Mouse (Mus musculus): Measurements from ENCODE around the gene Rpl7a. TPM values are rescaled to one million over a fixed set of nuclear protein-coding genes. Genes with fewer than 3 reads are reported as not detected.

Rpl7a gene
- polyA plus RNA-seq, 1 experiment from 2014 or later, result 314 TPM

Other genes starting within 250 kb of the Rpl7a start
- not detected in 2 replicates for gene Lcn4, start 239.5 kb upstream of the Rpl7a start, polyA plus RNA-seq (2015; fragmentation: Nextera tagmentation; extraction: Ambion mirVana)
- gene Abo, start 45.8 kb upstream of the Rpl7a start, polyA plus RNA-seq (2015; fragmentation: Nextera tagmentation; extraction: Ambion mirVana), result not detected in 2 replicates
- 13.5 and 15.9 TPM in 2 replicates for gene Surf6, start 7.9 kb upstream of the Rpl7a start, polyA plus RNA-seq (2015; fragmentation: Nextera tagmentation; extraction: Ambion mirVana)
- gene Med22, start 87 bp upstream of the Rpl7a start, polyA plus RNA-seq (2015; fragmentation: Nextera tagmentation; extraction: Ambion mirVana), result 35.2 and 43.8 TPM in 2 replicates
- gene Surf2, start 5.6 kb downstream of the Rpl7a start, polyA plus RNA-seq (2015; fragmentation: Nextera tagmentation; extraction: Ambion mirVana), result 28.9 and 31.6 TPM in 2 replicates
- 44.6 and 45.3 TPM in 2 replicates for gene Surf1, start 5.8 kb downstream of the Rpl7a start, polyA plus RNA-seq (2015; fragmentation: Nextera tagmentation; extraction: Ambion mirVana)
- gene Surf4, start 23.2 kb downstream of the Rpl7a start, polyA plus RNA-seq (2015; fragmentation: Nextera tagmentation; extraction: Ambion mirVana), result 157 and 192 TPM in 2 replicates
- 0.10 and 0.11 TPM in 2 replicates for gene Stkld1, start 23.3 kb downstream of the Rpl7a start, polyA plus RNA-seq (2015; fragmentation: Nextera tagmentation; extraction: Ambion mirVana)
- gene Rexo4, start 53.6 kb downstream of the Rpl7a start, polyA plus RNA-seq (2015; fragmentation: Nextera tagmentation; extraction: Ambion mirVana), result 23.6 and 29.7 TPM in 2 replicates
- gene Adamts13, start 62.7 kb downstream of the Rpl7a start, polyA plus RNA-seq (2015; fragmentation: Nextera tagmentation; extraction: Ambion mirVana), result not detected in 2 replicates
- gene Cacfd1, start 99.2 kb downstream of the Rpl7a start, polyA plus RNA-seq (2015; fragmentation: Nextera tagmentation; extraction: Ambion mirVana), result 35.4 and 48.3 TPM in 2 replicates
- gene Slc2a6, start 117.2 kb downstream of the Rpl7a start, polyA plus RNA-seq (2015; fragmentation: Nextera tagmentation; extraction: Ambion mirVana), result 0.26 and 0.57 TPM in 2 replicates
- 0.18 and 0.42 TPM in 2 replicates for gene Mymk, start 161.4 kb downstream of the Rpl7a start, polyA plus RNA-seq (2015; fragmentation: Nextera tagmentation; extraction: Ambion mirVana)
- 12.3 and 13.8 TPM in 2 replicates for gene Adamtsl2, start 168.6 kb downstream of the Rpl7a start, polyA plus RNA-seq (2015; fragmentation: Nextera tagmentation; extraction: Ambion mirVana)
- gene Fam163b, start 231.7 kb downstream of the Rpl7a start, polyA plus RNA-seq (2015; fragmentation: Nextera tagmentation; extraction: Ambion mirVana), result 0.39 and 0.67 TPM in 2 replicates

Data from heart, embryonic 15.5 days (tissue).